Mouse (Mus musculus) neural tube, embryonic 11.5 days (tissue): ENCODE data around the gene Ntn4. TPM values are rescaled to one million over a fixed set of nuclear protein-coding genes. Genes with fewer than 3 reads are reported as not detected.

ENCODE experiments used
- ATAC-seq: fragments of 200-750 bp; cut with Nextera tagmentation; 2 replicates; pipeline ENCODE4 v1.8.0; 2017; ENCODE audit warnings: moderate number of reproducible peaks, mild to moderate bottlenecking, moderate TSS enrichment, moderate library complexity; ENCODE audit not compliant: insufficient read depth, low FRiP score, low TSS enrichment
- DNase-seq: peaks from one replicate; pipeline ENCODE4 v3.0.0-alpha.2; 2015; ENCODE audit warnings: low spot score
- H3K27ac ChIP-seq: fragments of 300-500 bp; sonication (generic); 2 replicates; pipeline ENCODE4 v1.5.1; 2014; ENCODE audit warnings: low read depth, mild to moderate bottlenecking, low read length
- H3K27me3 ChIP-seq: fragments of 300-500 bp; sonication (generic); 2 replicates; pipeline ENCODE4 v1.6.1; 2014; ENCODE audit warnings: mild to moderate bottlenecking, low read length, mixed read lengths; ENCODE audit not compliant: control insufficient read depth, insufficient read depth
- H3K36me3 ChIP-seq: fragments of 300-500 bp; sonication (generic); 2 replicates; pipeline ENCODE4 v1.6.1; 2014; ENCODE audit warnings: mild to moderate bottlenecking, low read length, moderate library complexity, mixed read lengths; ENCODE audit not compliant: control insufficient read depth, insufficient read depth
- H3K4me1 ChIP-seq: fragments of 300-500 bp; sonication (generic); 2 replicates; pipeline ENCODE4 v1.6.1; 2014; ENCODE audit warnings: low read length, mixed read lengths; ENCODE audit not compliant: control insufficient read depth, insufficient read depth
- H3K4me2 ChIP-seq: fragments of 300-500 bp; sonication (generic); 2 replicates; pipeline ENCODE4 v1.6.1; 2014; ENCODE audit warnings: low read depth, mild to moderate bottlenecking, moderate library complexity
- H3K4me3 ChIP-seq: fragments of 300-500 bp; sonication (generic); 2 replicates; pipeline ENCODE4 v1.5.1; 2014; ENCODE audit warnings: low read depth, low read length
- H3K9ac ChIP-seq: fragments of 300-500 bp; sonication (generic); 2 replicates; pipeline ENCODE4 v1.6.1; 2014; ENCODE audit warnings: mild to moderate bottlenecking, low read length
- H3K9me3 ChIP-seq: fragments of 300-500 bp; sonication (generic); 2 replicates; pipeline ENCODE4 v1.6.1; 2016; ENCODE audit warnings: low read length; ENCODE audit not compliant: control insufficient read depth
- WGBS: fragments of 180-500 bp; shearing (Covaris S2); extraction: QIAGEN DNeasy Blood & Tissue Kit; methylation state at CpG from one replicate; pipeline ENCODE4 v1.1.7; 2014; 5-methylcytosine and 5-hydroxymethylcytosine counted together
- polyA plus RNA-seq: library from polyadenylated mRNA; unstranded; fragments of >200 nt; fragmentation: Nextera tagmentation; extraction: Ambion mirVana; gene quantifications from 2 replicates; pipeline ENCODE4 v1.2.1, GENCODE M21; 2014

Ntn4 gene
- polyA plus RNA-seq, 1 experiment from 2014 or later = 1.9 TPM

- no peaks in the 10 kb centered on the region for H3K36me3 ChIP-seq
- no peak overlapping the region for H3K27ac ChIP-seq
- H3K4me3 ChIP-seq = no peak overlapping the region
- no peaks in the 10 kb centered on the region for H3K27me3 ChIP-seq
- no peak overlapping the region for H3K9ac ChIP-seq
- 81% methylated on average over 5 of the region's 5 CpGs for WGBS
- H3K4me2 ChIP-seq = no peak overlapping the region
- no peak for ATAC-seq
- DNase-seq = no peak
- peaks cover 8% of the 10 kb centered on the region for H3K4me1 ChIP-seq
- no peaks in the 10 kb centered on the region for H3K9me3 ChIP-seq
Observed at GRCm38 (mm10) chr10:93728131-93728530, 87.7 kb downstream of the Ntn4 start.

- DNase-seq = no peak
- Histone ChIP-seq H3K36me3 (no peaks in the 10 kb centered on the region), H3K4me1 (no peaks in the 10 kb centered on the region), H3K27me3 (no peaks in the 10 kb centered on the region), H3K27ac (no peak overlapping the region), H3K4me3 (no peak overlapping the region), H3K9me3 (no peaks in the 10 kb centered on the region), H3K9ac (no peak overlapping the region), H3K4me2 (no peak overlapping the region)
- 88% methylated on average over 6 of the region's 6 CpGs for WGBS
- ATAC-seq = no peak
Observed at GRCm38 (mm10) chr10:93730514-93730913, 90.0 kb downstream of the Ntn4 start.

- no peak overlapping the region for H3K4me3 ChIP-seq
- H3K4me2 ChIP-seq = no peak overlapping the region
- ATAC-seq (no peak), DNase-seq (no peak)
- H3K27ac ChIP-seq = no peak overlapping the region
- H3K36me3 ChIP-seq = no peaks in the 10 kb centered on the region
- H3K9me3 ChIP-seq = no peaks in the 10 kb centered on the region
- no peaks in the 10 kb centered on the region for H3K4me1 ChIP-seq
- 79% methylated on average over 9 of the region's 9 CpGs for WGBS
- H3K27me3 ChIP-seq = no peaks in the 10 kb centered on the region
- H3K9ac ChIP-seq = no peak overlapping the region
Observed at GRCm38 (mm10) chr10:93731248-93731691, 90.8 kb downstream of the Ntn4 start.

GRCm38 (mm10) chr10:93736114-93736645 lies 95.7 kb downstream of the Ntn4 start:
- Histone ChIP-seq H3K4me3 (no peak overlapping the region), H3K4me2 (no peak overlapping the region), H3K27me3 (no peaks in the 10 kb centered on the region), H3K36me3 (no peaks in the 10 kb centered on the region), H3K27ac (no peak overlapping the region), H3K4me1 (no peaks in the 10 kb centered on the region), H3K9me3 (no peaks in the 10 kb centered on the region), H3K9ac (no peak overlapping the region)
- ATAC-seq = peak; percentile 45; the same call in 1 of the 2 replicates
- peak; percentile 70 for DNase-seq
- 35% methylated on average over 6 of the region's 6 CpGs for WGBS

- Histone ChIP-seq H3K4me1 (no peaks in the 10 kb centered on the region), H3K27ac (no peak overlapping the region), H3K4me2 (no peak overlapping the region), H3K9ac (no peak overlapping the region), H3K27me3 (no peaks in the 10 kb centered on the region), H3K9me3 (no peaks in the 10 kb centered on the region), H3K36me3 (no peaks in the 10 kb centered on the region), H3K4me3 (no peak overlapping the region)
- DNase-seq = no peak
- 65% methylated on average over 5 of the region's 5 CpGs for WGBS
- no peak for ATAC-seq
Observed at GRCm38 (mm10) chr10:93737080-93737479, 96.6 kb downstream of the Ntn4 start.

- ATAC-seq = no peak
- WGBS = 64% methylated on average over 14 of the region's 14 CpGs
- DNase-seq = no peak
Observed at GRCm38 (mm10) chr10:93741446-93742096, 101.1 kb downstream of the Ntn4 start.

GRCm38 (mm10) chr10:93742097-93742446 lies 101.6 kb downstream of the Ntn4 start:
- no peak overlapping the region for H3K27ac ChIP-seq
- ATAC-seq = no peak
- no peak overlapping the region for H3K4me3 ChIP-seq
- H3K4me1 ChIP-seq = no peaks in the 10 kb centered on the region
- WGBS = 78% methylated on average over 3 of the region's 3 CpGs
- no peak for DNase-seq
- no peaks in the 10 kb centered on the region for H3K9me3 ChIP-seq
- no peak overlapping the region for H3K9ac ChIP-seq
- H3K27me3 ChIP-seq = no peaks in the 10 kb centered on the region
- H3K4me2 ChIP-seq = no peak overlapping the region
- no peaks in the 10 kb centered on the region for H3K36me3 ChIP-seq

More at GRCm38 (mm10) chr10:93741446-93742096, 101.1 kb downstream of the Ntn4 start:
- H3K27ac ChIP-seq = no peak overlapping the region
- no peaks in the 10 kb centered on the region for H3K9me3 ChIP-seq
- H3K27me3 ChIP-seq = no peaks in the 10 kb centered on the region
- no peak overlapping the region for H3K9ac ChIP-seq
- no peak overlapping the region for H3K4me3 ChIP-seq
- H3K36me3 ChIP-seq = no peaks in the 10 kb centered on the region
- H3K4me2 ChIP-seq = no peak overlapping the region
- H3K4me1 ChIP-seq = no peaks in the 10 kb centered on the region

- Histone ChIP-seq H3K27ac (no peak overlapping the region), H3K4me1 (no peaks in the 10 kb centered on the region), H3K4me3 (no peak overlapping the region), H3K4me2 (no peak overlapping the region), H3K9me3 (no peaks in the 10 kb centered on the region), H3K9ac (no peak overlapping the region), H3K27me3 (no peaks in the 10 kb centered on the region), H3K36me3 (no peaks in the 10 kb centered on the region)
- DNase-seq = no peak
- no peak for ATAC-seq
- WGBS = 87% methylated on average over 6 of the region's 6 CpGs
Observed at GRCm38 (mm10) chr10:93742598-93742997, 102.1 kb downstream of the Ntn4 start.
